Mouse (Mus musculus) bone marrow, adult 2 months (tissue): Measurements from ENCODE around the gene Hoga1.

Experiments
- CTCF ChIP-seq: fragments of 200-500 bp; IDR thresholded peaks from 2 replicates; pipeline ENCODE4 v1.5.1; 2011; ENCODE audit warnings: low read length, control low read depth; ENCODE audit not compliant: control insufficient read depth, insufficient read depth
- POLR2A ChIP-seq: fragments of 200-500 bp; IDR thresholded peaks from 2 replicates; pipeline ENCODE4 v1.6.1; 2011; ENCODE audit warnings: low read depth, mild to moderate bottlenecking, control low read depth, low read length, borderline replicate concordance; ENCODE audit not compliant: control insufficient read depth

- no peak for TF ChIP-seq POLR2A
- TF ChIP-seq CTCF: no peak
Measured at GRCm38 (mm10) chr19:42056719-42057409, 11.5 kb downstream of the Hoga1 start.
